Mouse (Mus musculus): Measurements from ENCODE around the gene Med18. TPM values are rescaled to one million over a fixed set of nuclear protein-coding genes. Genes with fewer than 3 reads are reported as not detected.
"Not testable (repeated sequence)": the region's sequence is repeated elsewhere in the genome, so short reads cannot be mapped to it uniquely, and the experiment has no call there.

Gene Med18
- total RNA-seq, 2 experiments from 2014 or later, result 7.9 to 8.6 TPM

DNA sequence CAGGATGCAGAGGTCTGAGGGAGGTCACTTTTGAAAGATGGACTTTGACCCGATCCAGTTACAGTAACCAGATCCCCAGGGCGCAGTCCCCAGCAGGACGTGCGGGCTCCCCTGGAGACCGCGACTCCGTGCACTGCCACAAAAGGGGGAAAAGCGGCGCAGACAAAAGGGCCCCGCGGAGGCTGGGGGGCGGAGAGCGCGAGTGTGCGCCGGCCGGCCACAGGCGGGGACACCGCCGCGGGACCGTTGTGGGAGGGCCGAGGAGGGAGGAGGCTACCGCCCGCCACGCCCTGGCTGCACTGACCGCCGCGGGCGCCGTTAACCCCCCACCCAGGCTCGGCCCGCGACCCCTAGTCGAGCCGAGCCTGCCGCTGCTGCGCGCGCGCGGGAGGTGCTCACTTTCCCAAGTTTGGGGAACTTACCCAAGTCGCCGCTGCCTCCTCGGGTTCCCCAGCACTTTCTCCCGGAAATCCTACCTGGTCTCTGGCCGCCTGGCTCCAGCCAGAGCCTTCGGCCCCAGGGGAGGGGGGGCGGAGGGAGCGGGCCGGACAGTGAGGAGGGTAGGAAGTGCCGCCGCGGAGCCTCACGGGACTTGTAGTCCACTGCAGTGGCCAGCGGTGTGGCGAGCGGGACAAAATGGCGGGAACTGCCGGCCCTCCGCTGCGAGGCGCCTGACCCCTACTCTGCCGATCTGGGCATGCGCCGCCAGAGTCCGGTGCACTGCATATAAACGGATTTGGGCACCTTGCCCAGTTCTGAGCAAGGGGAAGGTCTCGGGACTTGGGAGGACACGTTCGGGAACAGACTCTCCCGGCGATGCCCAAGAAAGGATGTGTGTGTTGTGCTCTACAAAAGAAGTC is 41.6 kb downstream of the Med18 start, which contains the start of gene Phactr4:
Gene Phactr4 (minus strand): TSS at position 567 of the 860 bp plus-strand sequence.
- DNase-seq, result peak; percentile 98 to 100

DNA sequence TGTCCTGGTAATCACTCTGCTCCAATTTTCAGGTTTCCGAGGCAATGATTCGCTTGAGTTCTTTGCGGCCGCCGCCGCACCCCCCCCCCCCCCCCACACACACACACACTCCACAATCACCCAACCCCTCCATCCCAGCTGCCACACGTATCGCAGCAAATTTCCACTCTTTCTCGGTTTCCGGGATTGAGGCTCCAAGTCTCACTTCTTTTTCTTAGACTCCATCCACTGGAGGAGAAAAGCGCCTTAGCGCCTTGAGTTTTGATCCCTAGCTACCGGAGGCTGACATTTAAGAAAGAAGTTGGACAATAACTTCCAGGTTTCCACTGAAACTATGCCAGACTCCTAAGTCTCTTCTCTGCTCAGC is 42.2 kb downstream of the Med18 start:
- peak in 1 of 2 experiments; percentile 19 for DNase-seq

DNA sequence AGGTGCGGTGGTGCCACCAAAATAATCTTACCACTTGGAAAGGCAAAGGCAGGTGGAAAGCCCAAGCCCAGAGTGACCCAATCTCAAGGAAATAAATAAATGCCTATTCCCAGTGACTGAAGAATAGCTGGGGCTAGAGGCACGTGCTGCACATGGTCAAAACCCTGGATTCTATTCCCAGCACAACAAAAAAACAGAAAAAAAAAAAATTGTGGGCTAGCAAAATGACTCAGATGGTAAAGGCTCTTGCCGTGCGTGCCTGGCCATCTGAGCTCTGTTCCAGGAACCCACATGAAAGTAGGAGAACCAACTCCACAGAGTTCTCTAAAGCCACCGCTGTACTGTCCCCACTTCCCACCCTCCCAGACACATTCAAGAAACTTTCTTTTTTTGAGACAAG is 43.2 kb downstream of the Med18 start:
- DNase-seq, result no peak

DNA sequence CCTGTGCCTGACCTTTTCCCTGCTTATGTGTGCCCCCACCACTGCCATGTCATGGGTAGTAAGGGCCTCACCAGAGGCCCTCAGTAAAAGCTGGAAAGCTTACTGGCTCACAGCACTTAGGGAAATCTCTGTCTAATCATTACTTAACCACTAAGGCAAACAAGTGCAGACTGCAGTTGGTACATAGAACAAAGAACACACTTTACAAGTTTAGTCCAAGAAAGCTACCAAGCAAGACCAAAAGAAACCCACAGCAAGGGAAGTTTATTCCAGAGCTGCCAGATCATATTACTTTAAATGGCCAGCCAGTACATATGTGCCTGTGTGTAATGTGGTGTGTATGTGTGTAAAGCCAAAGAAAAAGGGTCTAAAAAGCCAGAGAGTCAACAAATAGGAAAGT is 47.8 kb downstream of the Med18 start:
- DNase-seq, result no peak

DNA sequence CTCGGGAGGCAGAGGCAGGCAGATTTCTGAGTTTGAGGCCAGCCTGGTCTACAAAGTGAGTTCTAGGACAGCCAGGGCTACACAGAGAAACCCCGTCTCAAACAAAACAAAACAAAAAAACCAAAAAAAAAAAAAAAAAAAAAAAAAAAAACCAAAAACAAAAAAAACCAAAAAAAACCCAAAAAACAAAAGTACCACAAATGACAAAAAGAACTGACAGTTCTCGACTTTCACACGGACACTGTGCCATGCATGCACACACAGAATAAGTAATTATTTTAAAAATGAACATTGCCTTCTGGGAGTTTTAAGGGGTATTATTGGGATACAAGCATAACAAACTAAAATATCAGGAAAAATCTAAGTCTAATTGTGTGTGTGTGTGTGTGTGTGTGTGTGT is 50.5 kb downstream of the Med18 start:
- DNase-seq, result not testable (repeated sequence)

DNA sequence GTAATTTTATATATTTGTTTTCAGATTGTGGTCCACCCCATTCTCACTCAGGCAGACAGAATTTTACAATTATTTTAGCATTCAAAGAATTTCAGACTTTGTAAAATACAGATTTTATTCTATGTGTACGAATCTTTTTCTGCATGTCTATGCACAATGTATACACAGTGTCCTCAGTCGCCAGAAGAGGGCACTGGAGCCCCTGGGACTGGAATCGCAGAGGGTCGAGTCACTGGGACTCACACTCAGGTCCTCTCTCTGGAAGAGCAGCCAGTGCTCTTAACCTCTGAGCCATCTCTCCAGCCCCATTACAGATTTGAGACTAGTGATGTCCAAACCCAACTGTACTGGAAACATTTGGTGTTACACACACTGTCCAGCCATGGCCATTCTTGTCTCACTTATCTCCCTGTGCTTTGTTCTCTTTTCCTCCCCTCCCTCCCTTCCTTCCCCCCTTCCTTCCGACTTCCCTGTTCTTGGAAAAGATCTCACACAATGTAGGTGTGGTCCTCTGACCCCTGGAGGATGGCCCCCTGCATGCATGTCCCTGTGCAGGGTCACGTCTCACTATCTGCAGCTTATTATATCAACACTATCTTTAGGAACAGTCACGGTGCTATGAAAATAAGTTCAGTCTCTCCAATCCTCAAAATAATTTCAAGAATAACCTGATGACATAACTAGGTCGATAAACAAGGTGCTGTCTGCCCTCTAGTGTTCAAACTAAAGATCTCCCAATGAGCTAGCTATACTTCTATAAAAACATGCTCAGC is 52.2 kb downstream of the Med18 start:
- DNase-seq, result peak; percentile 45 to 66

DNA sequence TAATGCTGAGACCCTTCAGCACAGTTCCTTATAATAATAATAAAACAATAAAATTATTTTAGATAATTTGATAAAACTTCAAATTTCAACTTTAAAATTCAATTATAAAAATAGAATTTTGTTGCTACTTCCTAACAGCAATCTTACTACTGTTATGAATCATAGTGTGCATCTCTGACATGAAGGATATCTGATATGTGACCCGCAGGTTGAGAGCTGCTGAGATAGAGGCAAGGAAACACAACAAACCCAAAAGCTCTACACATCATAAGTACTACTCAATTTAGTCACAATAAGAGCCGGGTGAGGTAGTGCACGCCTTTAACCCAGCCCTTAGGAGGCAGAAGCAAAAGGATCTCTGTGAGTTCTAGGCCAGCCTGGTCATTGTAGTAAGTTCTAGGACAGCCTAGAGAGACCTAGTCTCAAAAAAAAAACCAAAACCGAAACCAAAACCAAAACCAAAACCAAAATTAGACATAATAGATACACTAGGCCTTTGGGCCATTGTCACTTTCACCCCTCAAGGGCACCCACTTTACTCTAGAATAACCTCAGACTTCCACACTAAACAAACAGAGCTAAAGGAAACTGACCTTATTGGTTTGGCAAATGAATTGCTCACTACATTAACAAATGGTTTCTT is 54.0 kb downstream of the Med18 start:
- no peak for DNase-seq

Other genes starting within 250 kb of the Med18 start
- gene Gmeb1, start 202.3 kb downstream of the Med18 start, total RNA-seq (2021), result 10 to 100 TPM; 16.4 to 20.5 TPM
- 10 to 100 TPM; 26.3 to 37.4 TPM for gene Taf12, start 189.5 kb downstream of the Med18 start, total RNA-seq (2021)
- gene Rab42, start 160.5 kb downstream of the Med18 start, total RNA-seq (2021), result 1 to 10 TPM in 1 of 2 experiments, under 1 TPM in 1; 0.56 to 1.7 TPM
- 10 to 100 TPM; 29.2 to 37.5 TPM for gene Trnau1ap, start 134.4 kb downstream of the Med18 start, total RNA-seq (2021)
- 10 to 100 TPM; 14.7 to 16.8 TPM for gene Rcc1, start 110.3 kb downstream of the Med18 start, total RNA-seq (2021)
- gene Phactr4, start 41.4 kb downstream of the Med18 start, total RNA-seq (2021), result 10 to 100 TPM; 57.8 to 58.4 TPM
- 10 to 100 TPM; 12.9 to 24.8 TPM for gene Sesn2, start 46.6 kb upstream of the Med18 start, total RNA-seq (2021)
- 100 to 1,000 TPM; 352 to 374 TPM for gene Atpif1, start 69.7 kb upstream of the Med18 start, total RNA-seq (2021)
- 10 to 100 TPM; 88.0 to 95.5 TPM for gene Dnajc8, start 71.6 kb upstream of the Med18 start, total RNA-seq (2021)
- gene Ptafr, start 100.1 kb upstream of the Med18 start, total RNA-seq (2021), result 1 to 10 TPM; 1.6 to 2.1 TPM
- 10 to 100 TPM; 24.6 to 28.2 TPM for gene Eya3, start 175.1 kb upstream of the Med18 start, total RNA-seq (2021)